Mouse (Mus musculus): ENCODE results near the gene Gm7358. TPM values are rescaled to one million over a fixed set of nuclear protein-coding genes. Genes with fewer than 3 reads are reported as not detected.

Gm7358 gene
- polyA plus RNA-seq, 1 experiment from 2014 or later: not detected

Other genes starting within 250 kb of the Gm7358 start
- not detected in 2 replicates for gene Gm7168, start 111.2 kb downstream of the Gm7358 start, polyA plus RNA-seq (2015; fragmentation: Nextera tagmentation; extraction: Ambion mirVana)
- not detected in 2 replicates for gene Gm7356, start 55.8 kb downstream of the Gm7358 start, polyA plus RNA-seq (2015; fragmentation: Nextera tagmentation; extraction: Ambion mirVana)
- 6.2 and 7.8 TPM in 2 replicates for gene Dact2, start 144.8 kb upstream of the Gm7358 start, polyA plus RNA-seq (2015; fragmentation: Nextera tagmentation; extraction: Ambion mirVana)
- gene Smoc2, start 220.0 kb upstream of the Gm7358 start, polyA plus RNA-seq (2015; fragmentation: Nextera tagmentation; extraction: Ambion mirVana): 62.7 and 63.4 TPM in 2 replicates